Mouse (Mus musculus) C2C12 (cell line): ENCODE data around the gene Alox5.

Source experiments
- CTCF ChIP-seq: IDR thresholded peaks from one replicate; pipeline ENCODE4 v1.5.1; 2011; ENCODE audit not compliant: control insufficient read depth, insufficient read depth, insufficient read length
- FOSL1 ChIP-seq: IDR thresholded peaks from one replicate; pipeline ENCODE4 v1.8.0; 2011; ENCODE audit warnings: mild to moderate bottlenecking, low read length; ENCODE audit not compliant: poor library complexity, insufficient read depth, severe bottlenecking
- USF1 ChIP-seq: IDR thresholded peaks from one replicate; pipeline ENCODE4 v1.6.1; 2011; ENCODE audit warnings: low read depth, mild to moderate bottlenecking, control low read depth, moderate library complexity

DNA sequence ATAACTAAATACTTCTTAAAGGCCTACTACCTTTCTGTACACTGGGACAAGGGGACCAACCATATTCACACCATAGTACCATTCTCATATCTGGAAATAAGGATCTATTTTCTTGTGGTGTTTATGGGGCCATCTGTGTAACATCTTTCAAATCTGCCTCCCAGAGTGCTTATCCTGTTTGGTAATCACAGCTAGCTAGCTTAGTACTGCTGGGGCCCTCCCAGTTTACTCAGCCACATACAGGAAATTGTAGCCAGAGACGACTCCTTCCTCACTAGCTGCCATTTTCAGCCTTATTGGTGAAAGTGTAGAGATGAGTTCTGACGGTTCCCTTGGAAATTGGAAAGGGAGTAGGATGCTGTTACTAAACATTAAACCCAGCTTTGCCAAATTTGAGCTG is 79.4 kb downstream of the Alox5 start:
- TF ChIP-seq FOSL1: no peak
- no peak for TF ChIP-seq CTCF
- TF ChIP-seq USF1: no peak
